In genomic region chr8:73569963-73570362, GRCm38 (mm10) we compare ENCODE assay signal across 23 mouse cellular contexts.
DNase-seq lines count a peak whose midpoint lies in the region; ATAC-seq and TF ChIP-seq lines count a peak whose summit lies in the region.
"Had no signal": no experiment of that assay in that cellular context is flagged by ENCODE, and none has a peak within 500 bp of the region (broad histone marks: within the 10 kb centered on the region; RNA-seq: fewer than 3 reads in every experiment).

No protein-coding gene starts in this region.

- no peak overlapping the region for H3K4me3 ChIP-seq in left cerebral cortex, adult 2 months
- H3K4me3 ChIP-seq: embryonic facial prominence, embryonic 10.5 days; embryonic facial prominence, embryonic 12.5 days; forebrain, embryonic 13.5 days; forebrain, embryonic 15.5 days had no signal

- TF ChIP-seq CTCF in left cerebral cortex, adult 2 months (IDR thresholded peaks at IDR 0.05), result no peak

- intact Hi-C loops in left cerebral cortex, adult 2 months (cut with DNase I), result loop anchor here (5.0 kb wide), 2 partner anchors 42 to 837 kb away; no protein-coding TSS in a partner anchor

- ATAC-seq in frontal cortex, adult (ENCODE audit: low TSS enrichment), result peak; percentile 82
- no peak for ATAC-seq in erythroblast, adult 5-6 weeks (replicated peaks; ENCODE audit: low FRiP score, poor library complexity, severe bottlenecking)
- ATAC-seq: activated CD4-positive, CD25-positive, alpha-beta regulatory T cell, adult 4 months; CD4-positive, CD25-positive, alpha-beta regulatory T cell, adult 4 months; forebrain, embryonic 13.5 days; forebrain, embryonic 15.5 days; forebrain, postnatal 0 days had no signal

- DNase-seq in frontal cortex, postnatal 25 days (ENCODE audit: low spot score in 2 of 2), result no peak
- no peak for DNase-seq in left cerebral cortex, adult 2 months (ENCODE audit: extremely low spot score in 1 of 2, low spot score in 2 of 2)
- DNase-seq in left cerebral cortex, adult 8-10 months (ENCODE audit: low spot score in 2 of 2), result no peak
- peak; percentile 25 for DNase-seq in brain, adult 2 months (ENCODE audit: low read depth, low spot score)
- no peak for DNase-seq in urinary bladder, postnatal 14 days (ENCODE audit: low spot score)
- DNase-seq: adrenal gland, adult 2 months; adrenal gland, postnatal 10 days; adrenal gland, postnatal 25 days; B cell, adult 2 months; cerebellum, adult 11-12 months; cerebellum, adult 2 months; cerebellum, adult 9-10 months; cerebellum, postnatal 10 days; cerebellum, postnatal 25 days; forebrain, postnatal 0 days had no signal

- peak overlapping the region; percentile 50 for H3K27ac ChIP-seq in left cerebral cortex, adult 2 months
- H3K27ac ChIP-seq: embryonic facial prominence, embryonic 10.5 days; embryonic facial prominence, embryonic 12.5 days; forebrain, embryonic 13.5 days; forebrain, embryonic 15.5 days had no signal
